Mouse (Mus musculus): ENCODE results near the gene Wdr44. TPM values are rescaled to one million over a fixed set of nuclear protein-coding genes. Genes with fewer than 3 reads are reported as not detected.
"Not testable (repeated sequence)": the region's sequence is repeated elsewhere in the genome, so short reads cannot be mapped to it uniquely, and the experiment has no call there.

The Wdr44 gene
- polyA plus RNA-seq, 1 experiment: 0.74 TPM

GRCm38 (mm10) chrX:23727463-23727862 lies 34.6 kb downstream of the Wdr44 start:
- H3K36me3 ChIP-seq (ENCODE audit: control insufficient read depth, insufficient read depth, low read length): no peaks in the 10 kb centered on the region
- H3K4me3 ChIP-seq (ENCODE audit: control insufficient read depth, low read depth, low read length): no peak overlapping the region
- H3K27ac ChIP-seq (ENCODE audit: control insufficient read depth, insufficient read depth, low read depth, low read length): no peak overlapping the region
- TF ChIP-seq CTCF (IDR thresholded peaks at IDR 0.05; ENCODE audit: control insufficient read depth, insufficient read depth, insufficient replicate concordance, low read depth, low read length) (no peak), POLR2A (IDR thresholded peaks at IDR 0.05; ENCODE audit: control insufficient read depth, low read depth, low read length) (no peak)
- no peaks in the 10 kb centered on the region for H3K27me3 ChIP-seq (ENCODE audit: control insufficient read depth, insufficient read depth, low read length)
- no peaks in the 10 kb centered on the region for H3K4me1 ChIP-seq (ENCODE audit: control insufficient read depth, insufficient read depth, low read length)

- H3K27ac ChIP-seq (ENCODE audit: control insufficient read depth, insufficient read depth, low read depth, low read length): no peak overlapping the region
- H3K27me3 ChIP-seq (ENCODE audit: control insufficient read depth, insufficient read depth, low read length): no peaks in the 10 kb centered on the region
- no peaks in the 10 kb centered on the region for H3K4me1 ChIP-seq (ENCODE audit: control insufficient read depth, insufficient read depth, low read length)
- no peak overlapping the region for H3K4me3 ChIP-seq (ENCODE audit: control insufficient read depth, low read depth, low read length)
- no peak for TF ChIP-seq CTCF (IDR thresholded peaks at IDR 0.05; ENCODE audit: control insufficient read depth, insufficient read depth, insufficient replicate concordance, low read depth, low read length)
- no peak for TF ChIP-seq POLR2A (IDR thresholded peaks at IDR 0.05; ENCODE audit: control insufficient read depth, low read depth, low read length)
- H3K36me3 ChIP-seq (ENCODE audit: control insufficient read depth, insufficient read depth, low read length): no peaks in the 10 kb centered on the region
Observed at GRCm38 (mm10) chrX:23754671-23755070, 61.8 kb downstream of the Wdr44 start.

GRCm38 (mm10) chrX:23767849-23768248 lies 75.0 kb downstream of the Wdr44 start:
- TF ChIP-seq POLR2A (IDR thresholded peaks at IDR 0.05; ENCODE audit: control insufficient read depth, low read depth, low read length): no peak
- no peak for TF ChIP-seq CTCF (IDR thresholded peaks at IDR 0.05; ENCODE audit: control insufficient read depth, insufficient read depth, insufficient replicate concordance, low read depth, low read length)
- no peaks in the 10 kb centered on the region for H3K27me3 ChIP-seq (ENCODE audit: control insufficient read depth, insufficient read depth, low read length)

GRCm38 (mm10) chrX:23807125-23807524 lies 114.3 kb downstream of the Wdr44 start:
- Histone ChIP-seq H3K27ac (ENCODE audit: control insufficient read depth, insufficient read depth, low read depth, low read length) (no peak overlapping the region), H3K4me3 (ENCODE audit: control insufficient read depth, low read depth, low read length) (no peak overlapping the region), H3K27me3 (ENCODE audit: control insufficient read depth, insufficient read depth, low read length) (no peaks in the 10 kb centered on the region), H3K4me1 (ENCODE audit: control insufficient read depth, insufficient read depth, low read length) (no peaks in the 10 kb centered on the region), H3K36me3 (ENCODE audit: control insufficient read depth, insufficient read depth, low read length) (no peaks in the 10 kb centered on the region)
- TF ChIP-seq CTCF (IDR thresholded peaks at IDR 0.05; ENCODE audit: control insufficient read depth, insufficient read depth, insufficient replicate concordance, low read depth, low read length) (no peak), POLR2A (IDR thresholded peaks at IDR 0.05; ENCODE audit: control insufficient read depth, low read depth, low read length) (no peak)

More at GRCm38 (mm10) chrX:23767849-23768248, 75.0 kb downstream of the Wdr44 start:
- no peaks in the 10 kb centered on the region for H3K4me1 ChIP-seq (ENCODE audit: control insufficient read depth, insufficient read depth, low read length)
- H3K36me3 ChIP-seq (ENCODE audit: control insufficient read depth, insufficient read depth, low read length): no peaks in the 10 kb centered on the region
- no peak overlapping the region for H3K4me3 ChIP-seq (ENCODE audit: control insufficient read depth, low read depth, low read length)
- H3K27ac ChIP-seq (ENCODE audit: control insufficient read depth, insufficient read depth, low read depth, low read length): no peak overlapping the region

GRCm38 (mm10) chrX:23810365-23810764 lies 117.5 kb downstream of the Wdr44 start:
- Histone ChIP-seq H3K27ac (ENCODE audit: control insufficient read depth, insufficient read depth, low read depth, low read length) (no peak overlapping the region), H3K36me3 (ENCODE audit: control insufficient read depth, insufficient read depth, low read length) (no peaks in the 10 kb centered on the region), H3K4me1 (ENCODE audit: control insufficient read depth, insufficient read depth, low read length) (no peaks in the 10 kb centered on the region), H3K4me3 (ENCODE audit: control insufficient read depth, low read depth, low read length) (no peak overlapping the region), H3K27me3 (ENCODE audit: control insufficient read depth, insufficient read depth, low read length) (no peaks in the 10 kb centered on the region)
- TF ChIP-seq CTCF (IDR thresholded peaks at IDR 0.05; ENCODE audit: control insufficient read depth, insufficient read depth, insufficient replicate concordance, low read depth, low read length): no peak
- no peak for TF ChIP-seq POLR2A (IDR thresholded peaks at IDR 0.05; ENCODE audit: control insufficient read depth, low read depth, low read length)

GRCm38 (mm10) chrX:23813287-23813686 lies 120.4 kb downstream of the Wdr44 start:
- not testable (repeated sequence) for H3K27me3 ChIP-seq (ENCODE audit: control insufficient read depth, insufficient read depth, low read length)

GRCm38 (mm10) chrX:23822885-23823284 lies 130.0 kb downstream of the Wdr44 start:
- not testable (repeated sequence) for H3K4me3 ChIP-seq (ENCODE audit: control insufficient read depth, low read depth, low read length)

More at GRCm38 (mm10) chrX:23813287-23813686, 120.4 kb downstream of the Wdr44 start:
- not testable (repeated sequence) for H3K4me3 ChIP-seq (ENCODE audit: control insufficient read depth, low read depth, low read length); H3K36me3 ChIP-seq (ENCODE audit: control insufficient read depth, insufficient read depth, low read length); H3K27ac ChIP-seq (ENCODE audit: control insufficient read depth, insufficient read depth, low read depth, low read length); H3K4me1 ChIP-seq (ENCODE audit: control insufficient read depth, insufficient read depth, low read length)

GRCm38 (mm10) chrX:23823398-23824023 lies 130.7 kb downstream of the Wdr44 start:
- Histone ChIP-seq H3K36me3 (ENCODE audit: control insufficient read depth, insufficient read depth, low read length) (no peaks in the 10 kb centered on the region), H3K4me1 (ENCODE audit: control insufficient read depth, insufficient read depth, low read length) (no peaks in the 10 kb centered on the region), H3K27me3 (ENCODE audit: control insufficient read depth, insufficient read depth, low read length) (no peaks in the 10 kb centered on the region), H3K27ac (ENCODE audit: control insufficient read depth, insufficient read depth, low read depth, low read length) (no peak overlapping the region), H3K4me3 (ENCODE audit: control insufficient read depth, low read depth, low read length) (no peak overlapping the region)
- TF ChIP-seq CTCF (IDR thresholded peaks at IDR 0.05; ENCODE audit: control insufficient read depth, insufficient read depth, insufficient replicate concordance, low read depth, low read length) (no peak), POLR2A (IDR thresholded peaks at IDR 0.05; ENCODE audit: control insufficient read depth, low read depth, low read length) (no peak)

More at GRCm38 (mm10) chrX:23822885-23823284, 130.0 kb downstream of the Wdr44 start:
- not testable (repeated sequence) for H3K27me3 ChIP-seq (ENCODE audit: control insufficient read depth, insufficient read depth, low read length); H3K4me1 ChIP-seq (ENCODE audit: control insufficient read depth, insufficient read depth, low read length); H3K27ac ChIP-seq (ENCODE audit: control insufficient read depth, insufficient read depth, low read depth, low read length); H3K36me3 ChIP-seq (ENCODE audit: control insufficient read depth, insufficient read depth, low read length)

- not testable (repeated sequence) for H3K4me3 ChIP-seq (ENCODE audit: control insufficient read depth, low read depth, low read length); H3K27me3 ChIP-seq (ENCODE audit: control insufficient read depth, insufficient read depth, low read length)
Observed at GRCm38 (mm10) chrX:23833784-23834183, 140.9 kb downstream of the Wdr44 start.

More at GRCm38 (mm10) chrX:23833784-23834183, 140.9 kb downstream of the Wdr44 start:
- H3K4me1 ChIP-seq (ENCODE audit: control insufficient read depth, insufficient read depth, low read length); H3K36me3 ChIP-seq (ENCODE audit: control insufficient read depth, insufficient read depth, low read length); H3K27ac ChIP-seq (ENCODE audit: control insufficient read depth, insufficient read depth, low read depth, low read length): not testable (repeated sequence)

Measured in testis, adult 2 months (tissue).